Mouse (Mus musculus) limb, embryonic 12.5 days (tissue): ENCODE data around the gene 4931429L15Rik. TPM values are rescaled to one million over a fixed set of nuclear protein-coding genes. Genes with fewer than 3 reads are reported as not detected.

Source experiments
- ATAC-seq: fragments of 200-750 bp; cut with Nextera tagmentation; 2 replicates; pipeline ENCODE4 v1.8.0; 2017; ENCODE audit warnings: low read depth, moderate TSS enrichment; ENCODE audit not compliant: insufficient number of reproducible peaks, insufficient read depth, low FRiP score, low TSS enrichment
- H3K27ac ChIP-seq: fragments of 300-500 bp; sonication (generic); 2 replicates; pipeline ENCODE4 v1.5.1; 2016; ENCODE audit warnings: mild to moderate bottlenecking, moderate library complexity
- H3K27me3 ChIP-seq: fragments of 300-500 bp; sonication (generic); 2 replicates; pipeline ENCODE4 v1.6.1; 2016; ENCODE audit warnings: mild to moderate bottlenecking, moderate library complexity
- H3K36me3 ChIP-seq: fragments of 300-500 bp; sonication (generic); 2 replicates; pipeline ENCODE4 v1.6.1; 2016; ENCODE audit warnings: mild to moderate bottlenecking, moderate library complexity
- H3K4me1 ChIP-seq: fragments of 300-500 bp; sonication (generic); replicated peaks from 2 replicates; pipeline ENCODE4 v1.6.1; 2016
- H3K4me2 ChIP-seq: fragments of 300-500 bp; sonication (generic); 2 replicates; pipeline ENCODE4 v1.6.1; 2016; ENCODE audit warnings: mild to moderate bottlenecking, moderate library complexity
- H3K4me3 ChIP-seq: fragments of 300-500 bp; sonication (generic); replicated peaks from 2 replicates; pipeline ENCODE4 v1.5.1; 2016; ENCODE audit warnings: mild to moderate bottlenecking
- H3K9ac ChIP-seq: fragments of 300-500 bp; sonication (generic); replicated peaks from 2 replicates; pipeline ENCODE4 v1.6.1; 2016; ENCODE audit warnings: mild to moderate bottlenecking, moderate library complexity
- H3K9me3 ChIP-seq: fragments of 300-500 bp; sonication (generic); 2 replicates; pipeline ENCODE4 v1.6.1; 2016; ENCODE audit warnings: mild to moderate bottlenecking, moderate library complexity
- WGBS: fragments of 180-500 bp; shearing (Covaris S2); methylation state at CpG from one replicate; pipeline ENCODE4 v1.1.7; 2016; 5-methylcytosine and 5-hydroxymethylcytosine counted together
- polyA plus RNA-seq: library from polyadenylated mRNA; unstranded; fragments of >200 nt; fragmentation: Nextera tagmentation; extraction: Ambion mirVana; gene quantifications from 2 replicates; pipeline ENCODE4 v1.2.1, GENCODE M21; 2016

4931429L15Rik gene
- polyA plus RNA-seq, 1 experiment from 2014 or later, result not detected

DNA sequence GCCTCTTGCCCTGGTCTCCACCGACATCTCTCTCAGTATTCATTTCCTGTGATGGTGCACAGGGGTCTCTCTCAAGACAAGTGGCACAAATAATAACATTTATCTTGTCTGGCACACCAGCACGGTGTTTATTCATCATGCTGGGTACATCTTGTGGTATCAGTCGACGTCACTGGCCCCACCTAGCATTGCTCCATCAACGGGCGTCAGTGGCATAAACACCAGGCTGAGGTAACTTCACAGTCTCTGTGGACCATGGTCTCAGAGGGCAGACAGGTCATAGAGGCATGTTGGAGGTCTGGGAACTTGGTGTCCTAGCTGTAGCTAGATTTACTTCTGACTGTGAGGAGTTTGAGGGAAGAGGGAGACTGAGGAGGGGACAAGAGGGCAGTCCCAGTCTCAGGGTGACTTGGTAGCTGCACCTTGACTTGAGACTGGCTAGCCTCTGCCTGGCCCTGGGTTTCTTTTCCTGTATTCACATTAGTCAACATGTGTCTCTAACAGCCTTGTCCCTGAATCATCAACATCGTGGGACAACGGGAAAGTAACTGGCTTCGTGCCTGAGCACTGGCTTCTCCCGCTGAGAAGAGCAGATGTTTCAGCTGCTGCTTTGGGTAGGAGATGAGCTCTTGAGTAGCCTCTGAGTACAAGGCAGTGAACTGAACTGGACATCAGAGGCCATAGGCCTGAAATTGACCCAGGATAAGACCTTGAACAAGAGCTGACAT lies 63.0 kb downstream of the 4931429L15Rik start:
- Histone ChIP-seq H3K4me1 (no peaks in the 10 kb centered on the region), H3K4me2 (no peak overlapping the region), H3K4me3 (no peak overlapping the region), H3K27ac (no peak overlapping the region), H3K27me3 (peaks cover 2% of the 10 kb centered on the region; the same call in 1 of the 2 replicates), H3K9me3 (no peaks in the 10 kb centered on the region), H3K9ac (no peak overlapping the region), H3K36me3 (no peaks in the 10 kb centered on the region)
- ATAC-seq, result no peak
- 92% methylated on average over 10 of the region's 10 CpGs for WGBS

DNA sequence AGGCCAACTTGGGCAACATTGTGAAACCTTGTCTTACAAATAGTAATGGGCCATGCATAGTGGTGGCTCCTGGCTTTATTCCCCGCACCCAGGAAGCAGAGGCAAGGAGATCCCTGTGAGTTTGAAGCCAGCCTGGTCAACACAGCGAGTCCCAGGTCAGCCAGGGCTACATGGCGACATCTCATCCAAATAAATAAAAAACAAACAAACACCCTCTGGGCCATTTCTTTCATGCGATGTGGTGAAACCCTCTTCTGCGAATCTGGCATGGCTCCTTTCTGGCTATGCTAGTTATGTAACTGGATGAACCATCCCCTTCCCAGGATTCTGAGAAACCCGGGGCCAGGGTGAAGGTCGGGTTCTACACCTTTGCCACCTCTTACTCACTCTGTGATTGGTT lies 63.6 kb downstream of the 4931429L15Rik start:
- peaks cover 2% of the 10 kb centered on the region; the same call in 1 of the 2 replicates for H3K27me3 ChIP-seq
- no peaks in the 10 kb centered on the region for H3K36me3 ChIP-seq
- no peak for ATAC-seq
- no peak overlapping the region for H3K9ac ChIP-seq
- no peak overlapping the region for H3K4me3 ChIP-seq
- H3K27ac ChIP-seq, result no peak overlapping the region
- H3K4me1 ChIP-seq, result no peaks in the 10 kb centered on the region
- no peaks in the 10 kb centered on the region for H3K9me3 ChIP-seq
- H3K4me2 ChIP-seq, result no peak overlapping the region
- 83% methylated on average over 7 of the region's 7 CpGs for WGBS

Other genes with a start within 250 kb of the 4931429L15Rik start
- 2.5 and 3.2 TPM in 2 replicates for gene Apoa1, start 91.4 kb downstream of the 4931429L15Rik start, polyA plus RNA-seq
- not detected in 2 replicates for gene Apoc3, start 84.3 kb downstream of the 4931429L15Rik start, polyA plus RNA-seq
- gene Apoa4, start 79.3 kb downstream of the 4931429L15Rik start, polyA plus RNA-seq, result not detected in 2 replicates
- 0.09 TPM in 1 of 2 replicates, not detected in the other for gene Apoa5, start 51.4 kb downstream of the 4931429L15Rik start, polyA plus RNA-seq
- gene Zpr1, start 46.9 kb downstream of the 4931429L15Rik start, polyA plus RNA-seq, result 55.9 and 56.2 TPM in 2 replicates
- gene Bud13, start 37.0 kb downstream of the 4931429L15Rik start, polyA plus RNA-seq, result 35.6 and 36.8 TPM in 2 replicates